Mouse (Mus musculus) layer of hippocampus, postnatal 10 days (tissue): Measurements from ENCODE around the gene Rsl24d1. TPM values are rescaled to one million over a fixed set of nuclear protein-coding genes. Genes with fewer than 3 reads are reported as not detected.
A peak's percentile ranks its signal among the peaks of the same experiment; 100 is the strongest.
"Not testable (repeated sequence)": the region's sequence is repeated elsewhere in the genome, so short reads cannot be mapped to it uniquely, and the experiment has no call there.

Experiments used
- DNase-seq, 2 experiments: peaks; one replicate each; pipeline ENCODE4 v3.0.0; 2021; ENCODE audit warnings: low spot score in 2 of 2
- total RNA-seq, 2 experiments: library from RNA; stranded (reverse); gene quantifications; 2 replicates each; pipeline ENCODE4 v1.2.3; 2021

Gene Rsl24d1
- total RNA-seq, 2 experiments from 2014 or later: 61.8 to 63.0 TPM

- no peak for DNase-seq
Observed at GRCm38 (mm10) chr9:73101536-73101935, 11.7 kb upstream of the Rsl24d1 start, which contains the start of gene Khdc3. Khdc3 (plus strand) TSS chr9:73101836.

DNA sequence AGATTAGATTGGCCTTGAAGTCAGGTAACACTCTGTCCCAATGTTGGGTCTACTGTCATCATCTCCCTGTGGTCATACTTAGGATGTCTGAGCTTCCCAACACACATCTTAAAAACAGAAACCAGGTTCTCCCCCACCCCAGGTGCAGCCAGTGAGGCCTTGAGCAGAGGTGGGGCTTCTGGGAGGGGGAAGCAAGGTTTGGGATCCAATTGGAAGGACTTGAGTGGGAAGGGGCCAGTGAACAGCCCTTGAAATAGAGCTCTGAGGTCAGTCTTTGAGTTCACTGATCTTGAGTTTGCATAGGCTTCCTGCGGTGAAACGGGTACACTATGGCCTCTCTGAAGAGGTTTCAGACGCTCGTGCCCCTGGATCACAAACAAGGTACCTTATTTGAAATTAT is 11.0 kb upstream of the Rsl24d1 start, which contains the start of gene Gm20509:
TSS of gene Gm20509 (plus strand) at position 290 of the 400 bp plus-strand sequence.
- DNase-seq: no peak

- peak; percentile 45 to 55 for DNase-seq
Observed at GRCm38 (mm10) chr9:73103159-73103879, 9.9 kb upstream of the Rsl24d1 start.

- DNase-seq: no peak
Observed at GRCm38 (mm10) chr9:73103880-73104198, 9.4 kb upstream of the Rsl24d1 start.

GRCm38 (mm10) chr9:73105141-73105540 is 8.1 kb upstream of the Rsl24d1 start:
- DNase-seq: no peak

GRCm38 (mm10) chr9:73105771-73106170 is 7.5 kb upstream of the Rsl24d1 start:
- DNase-seq: no peak

GRCm38 (mm10) chr9:73116704-73117103 is 3.5 kb downstream of the Rsl24d1 start:
- not testable (repeated sequence) for DNase-seq

- no peak for DNase-seq
Observed at GRCm38 (mm10) chr9:73118012-73118411, 4.8 kb downstream of the Rsl24d1 start.

- DNase-seq: peak; percentile 38 to 44
Observed at GRCm38 (mm10) chr9:73121735-73122134, 8.5 kb downstream of the Rsl24d1 start.

GRCm38 (mm10) chr9:73125043-73125570 is 11.9 kb downstream of the Rsl24d1 start:
- DNase-seq: no peak

- DNase-seq: no peak
Observed at GRCm38 (mm10) chr9:73127457-73127856, 14.2 kb downstream of the Rsl24d1 start.

DNA sequence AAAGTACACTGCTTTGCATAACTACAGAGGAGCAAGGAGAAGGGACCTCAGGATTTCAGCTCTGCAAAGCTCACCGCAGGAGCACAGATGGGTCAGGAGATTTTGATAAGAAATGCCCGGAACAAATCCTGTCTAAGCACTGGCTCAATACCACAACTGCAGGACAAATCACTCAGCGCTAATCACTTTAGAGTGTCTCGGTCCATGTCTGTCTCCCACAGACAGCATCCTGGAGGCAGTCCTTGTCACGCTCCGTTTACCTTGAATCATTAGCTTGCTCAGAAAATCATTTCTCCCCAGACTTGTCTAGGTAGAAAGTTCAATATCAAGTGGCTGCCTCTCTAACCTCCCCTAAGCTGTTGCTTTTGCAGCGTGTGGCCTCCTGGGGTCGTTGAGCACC is 16.6 kb downstream of the Rsl24d1 start:
- DNase-seq: no peak

DNA sequence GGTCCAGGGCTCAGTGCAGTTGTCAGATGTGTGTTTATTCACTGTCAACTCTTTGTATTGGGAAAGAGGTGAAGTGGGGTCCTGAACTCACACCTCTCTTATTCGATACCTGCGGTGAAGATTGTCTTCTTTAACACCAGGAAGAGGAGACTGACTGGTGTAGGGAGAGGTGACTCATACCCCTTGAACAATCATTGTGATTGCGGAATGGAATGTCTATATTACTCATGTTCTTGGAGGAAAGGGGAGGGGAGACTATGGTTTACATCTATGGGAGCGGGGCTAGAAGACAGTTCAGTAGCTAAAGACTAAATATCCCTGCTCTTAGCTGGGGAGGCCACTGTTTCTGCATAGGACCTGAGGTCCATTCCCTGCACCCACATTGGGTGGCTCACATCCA is 17.3 kb downstream of the Rsl24d1 start:
- no peak for DNase-seq

DNA sequence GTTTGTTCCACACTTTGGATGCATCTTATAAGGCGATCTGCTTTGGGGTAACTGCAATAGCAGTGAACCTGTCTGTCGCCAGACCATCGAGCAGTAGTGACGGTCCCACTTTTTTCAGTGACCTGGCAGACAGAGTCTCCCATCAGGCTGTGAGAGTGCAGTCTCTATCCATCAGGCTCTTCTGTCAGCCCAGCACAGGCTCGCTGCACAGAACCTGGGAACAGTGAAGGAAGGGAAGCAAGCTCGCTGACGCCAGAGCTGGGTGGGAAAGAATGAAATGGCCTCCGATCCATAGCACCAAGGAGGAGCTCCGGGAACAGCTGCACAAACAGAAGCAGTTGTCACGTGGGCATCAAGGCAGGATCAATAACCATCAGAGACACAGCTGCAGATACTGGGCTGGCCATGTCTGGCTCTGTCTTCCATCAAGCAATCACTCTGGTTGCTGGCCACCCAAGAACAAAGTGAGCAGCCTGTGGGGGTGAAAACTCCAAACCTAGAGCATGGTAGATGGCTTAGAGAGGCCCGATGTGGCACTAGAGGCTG is 24.2 kb downstream of the Rsl24d1 start:
- DNase-seq: no peak

GRCm38 (mm10) chr9:73154347-73154746 is 41.1 kb downstream of the Rsl24d1 start:
- no peak for DNase-seq

DNA sequence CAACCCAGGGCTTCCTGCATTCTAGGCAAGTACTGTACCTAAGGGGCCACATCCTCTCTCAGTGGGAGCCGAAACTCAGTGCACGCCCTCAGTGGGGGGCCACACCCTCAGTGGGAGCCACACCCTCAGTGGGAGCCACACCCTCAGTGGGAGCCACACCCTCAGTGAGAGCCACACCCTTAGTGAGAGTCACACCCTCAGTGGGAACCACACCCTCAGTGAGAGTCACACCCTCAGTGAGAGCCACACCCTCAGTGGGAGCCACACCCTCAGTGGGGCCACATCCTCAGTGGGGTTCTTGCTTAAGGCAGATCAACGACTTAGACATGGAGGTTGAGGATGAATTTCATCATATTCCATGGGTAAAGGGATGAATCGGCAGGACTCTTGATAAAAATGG is 44.7 kb downstream of the Rsl24d1 start:
- no peak for DNase-seq

GRCm38 (mm10) chr9:73159265-73159664 is 46.0 kb downstream of the Rsl24d1 start:
- DNase-seq: peak; percentile 23 to 33

- peak; percentile 82 to 87 for DNase-seq
Observed at GRCm38 (mm10) chr9:73162571-73163333, 49.5 kb downstream of the Rsl24d1 start.

DNA sequence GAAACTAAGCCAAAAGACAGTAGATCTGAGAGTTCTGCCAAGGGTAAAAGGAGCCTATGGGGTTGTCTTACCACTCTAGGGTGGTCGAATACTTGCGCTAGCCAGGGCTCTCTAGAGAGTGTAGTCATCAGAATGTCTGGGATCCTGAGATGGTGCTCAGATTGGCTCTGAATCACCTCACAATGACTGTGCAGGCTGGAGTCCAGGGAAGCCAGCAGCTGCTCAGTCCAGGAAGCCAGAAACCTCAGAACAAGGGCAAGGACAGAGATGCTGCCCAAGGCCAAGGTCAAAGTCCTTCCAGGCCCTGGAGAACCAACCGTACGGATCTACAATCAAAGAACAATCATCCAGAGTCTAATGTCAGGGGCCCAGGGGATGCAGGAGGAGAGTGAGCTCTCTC is 52.4 kb downstream of the Rsl24d1 start:
- no peak for DNase-seq
